ENCODE assay signal across 9 mouse cellular contexts in genomic region chr17:63324039-63324438, GRCm38 (mm10).
DNase-seq lines count a peak whose midpoint lies in the region; ATAC-seq and TF ChIP-seq lines count a peak whose summit lies in the region.
"Had no signal": no experiment of that assay in that cellular context is flagged by ENCODE, and none has a peak within 500 bp of the region (broad histone marks: within the 10 kb centered on the region; RNA-seq: fewer than 3 reads in every experiment).

No protein-coding gene starts in this region.

- H3K4me3 ChIP-seq in liver, embryonic 12.5 days: no peak overlapping the region
- H3K4me3 ChIP-seq in neural tube, embryonic 11.5 days (ENCODE audit: low read depth, low read length): no peak overlapping the region
- no peak overlapping the region for H3K4me3 ChIP-seq in stomach, postnatal 0 days (ENCODE audit: low read depth, low read length)
- H3K4me3 ChIP-seq: heart, embryonic 13.5 days had no signal

- H3K9me3 ChIP-seq in liver, embryonic 12.5 days (replicated peaks): no peaks in the 10 kb centered on the region
- H3K9me3 ChIP-seq in neural tube, embryonic 11.5 days (ENCODE audit: control insufficient read depth, low read length): no peaks in the 10 kb centered on the region
- H3K9me3 ChIP-seq in stomach, postnatal 0 days (ENCODE audit: control insufficient read depth, low read length): no peaks in the 10 kb centered on the region
- H3K9me3 ChIP-seq: heart, embryonic 13.5 days had no signal

- ATAC-seq in CD4-positive, CD25-positive, alpha-beta regulatory T cell, adult 4 months: peak; percentile 91
- peak; percentile 97 for ATAC-seq in granulocyte monocyte progenitor cell, adult 5-6 weeks (replicated peaks; ENCODE audit: poor library complexity, severe bottlenecking)
- ATAC-seq in liver, embryonic 12.5 days: peak; percentile 72
- 0 out of 2 replicates have a peak, but pooled peaks have one; percentile 41 for ATAC-seq in neural tube, embryonic 11.5 days (ENCODE audit: insufficient read depth, low FRiP score, low TSS enrichment)
- ATAC-seq in stomach, postnatal 0 days (ENCODE audit: low FRiP score, low TSS enrichment): peak; percentile 85

- no peaks in the 10 kb centered on the region for H3K27me3 ChIP-seq in liver, embryonic 12.5 days (replicated peaks)
- H3K27me3 ChIP-seq in neural tube, embryonic 11.5 days (ENCODE audit: control insufficient read depth, insufficient read depth, low read length): no peaks in the 10 kb centered on the region
- no peaks in the 10 kb centered on the region for H3K27me3 ChIP-seq in stomach, postnatal 0 days (ENCODE audit: control insufficient read depth, insufficient read depth, low read length)
- H3K27me3 ChIP-seq: heart, embryonic 13.5 days had no signal

- peaks cover 40% of the 10 kb centered on the region for H3K4me1 ChIP-seq in liver, embryonic 12.5 days
- H3K4me1 ChIP-seq in neural tube, embryonic 11.5 days (ENCODE audit: control insufficient read depth, insufficient read depth, low read length): no peaks in the 10 kb centered on the region
- H3K4me1 ChIP-seq in stomach, postnatal 0 days (replicated peaks; ENCODE audit: control insufficient read depth, insufficient read depth): no peaks in the 10 kb centered on the region

- peak; percentile 71 to 75 for DNase-seq in adrenal gland, adult 18-20 months (ENCODE audit: low spot score in 2 of 2)
- peak; percentile 75 for DNase-seq in embryo, embryonic 10 days (ENCODE audit: low spot score)
- DNase-seq in kidney, postnatal 10 days: peak; percentile 77
- peak; percentile 57 for DNase-seq in neural tube, embryonic 11.5 days (ENCODE audit: low spot score)
- peak; percentile 69 for DNase-seq in stomach, postnatal 0 days (ENCODE audit: low spot score)

- no peaks in the 10 kb centered on the region for H3K36me3 ChIP-seq in liver, embryonic 12.5 days
- no peaks in the 10 kb centered on the region for H3K36me3 ChIP-seq in neural tube, embryonic 11.5 days (ENCODE audit: control insufficient read depth, insufficient read depth, low read length)
- H3K36me3 ChIP-seq in stomach, postnatal 0 days (ENCODE audit: control insufficient read depth, insufficient read depth, low read length): no peaks in the 10 kb centered on the region
- H3K36me3 ChIP-seq: heart, embryonic 13.5 days had no signal

- 18% methylated on average over 2 of the region's 2 CpGs for WGBS in liver, embryonic 12.5 days (ENCODE audit: insufficient replicate concordance)
- 36% methylated on average over 2 of the region's 2 CpGs for WGBS in neural tube, embryonic 11.5 days
- WGBS in stomach, postnatal 0 days: 31% methylated on average over 2 of the region's 2 CpGs

- 0 out of 2 replicates have a peak overlapping the region, but pooled peaks have one; percentile 51 for H3K27ac ChIP-seq in liver, embryonic 12.5 days
- H3K27ac ChIP-seq in neural tube, embryonic 11.5 days (ENCODE audit: low read depth, low read length): no peak overlapping the region
- H3K27ac ChIP-seq in stomach, postnatal 0 days (replicated peaks): no peak overlapping the region
- H3K27ac ChIP-seq: heart, embryonic 13.5 days had no signal

- TF ChIP-seq CTCF in stomach, postnatal 0 days (IDR thresholded peaks at IDR 0.05; ENCODE audit: low read depth): peak; percentile 96

- TF ChIP-seq EP300 in stomach, postnatal 0 days (optimal IDR thresholded peaks at IDR 0.05): no peak

- H3K4me2 ChIP-seq in liver, embryonic 12.5 days: no peak overlapping the region
- H3K4me2 ChIP-seq in neural tube, embryonic 11.5 days (ENCODE audit: low read depth): no peak overlapping the region
- no peak overlapping the region for H3K4me2 ChIP-seq in stomach, postnatal 0 days (replicated peaks; ENCODE audit: low read depth)
- H3K4me2 ChIP-seq: heart, embryonic 13.5 days had no signal

- no peak overlapping the region for H3K9ac ChIP-seq in liver, embryonic 12.5 days
- H3K9ac ChIP-seq in neural tube, embryonic 11.5 days (ENCODE audit: low read length): no peak overlapping the region
- no peak overlapping the region for H3K9ac ChIP-seq in stomach, postnatal 0 days (ENCODE audit: low read length)
- H3K9ac ChIP-seq: heart, embryonic 13.5 days had no signal

Comparison
In these comparisons a context has a peak if more than half of its experiments do, and no peak if none do; other contexts are left out.
1. ATAC-seq: peak in every context shown above with its lines; median percentile 97 in granulocyte monocyte progenitor cell, adult 5-6 weeks; 91 in CD4-positive, CD25-positive, alpha-beta regulatory T cell, adult 4 months; 85 in stomach, postnatal 0 days; 72 in liver, embryonic 12.5 days; 41 in neural tube, embryonic 11.5 days.